Mouse (Mus musculus) ES-Bruce4 (cell line): ENCODE data around the gene Erc1. TPM values are rescaled to one million over a fixed set of nuclear protein-coding genes. Genes with fewer than 3 reads are reported as not detected.

ENCODE experiments used
- H3K27ac ChIP-seq: 2 replicates; pipeline ENCODE4 v1.5.1; 2012; ENCODE audit warnings: low read length, inconsistent platforms; ENCODE audit not compliant: insufficient read depth
- H3K27me3 ChIP-seq: 2 replicates; pipeline ENCODE4 v1.6.1; 2012; ENCODE audit warnings: mild to moderate bottlenecking, low read length, inconsistent platforms; ENCODE audit not compliant: control insufficient read depth, poor library complexity, insufficient read depth, severe bottlenecking
- H3K36me3 ChIP-seq: 2 replicates; pipeline ENCODE4 v1.6.1; 2012; ENCODE audit warnings: inconsistent platforms, mild to moderate bottlenecking, low read length, moderate library complexity; ENCODE audit not compliant: control insufficient read depth, poor library complexity, insufficient read depth, severe bottlenecking
- H3K4me1 ChIP-seq: one replicate; pipeline ENCODE4 v1.8.1; 2011; ENCODE audit warnings: low read length; ENCODE audit not compliant: control insufficient read depth, insufficient read depth
- H3K4me3 ChIP-seq: 2 replicates; pipeline ENCODE4 v1.5.1; 2011; ENCODE audit warnings: low read depth, mild to moderate bottlenecking, low read length
- H3K9ac ChIP-seq: 2 replicates; pipeline ENCODE4 v1.6.1; 2012; ENCODE audit warnings: low read depth, mild to moderate bottlenecking, inconsistent platforms; ENCODE audit not compliant: poor library complexity, severe bottlenecking
- H3K9me3 ChIP-seq: replicated peaks from 2 replicates; pipeline ENCODE4 v1.6.1; 2012; ENCODE audit warnings: mild to moderate bottlenecking, low read length, inconsistent platforms; ENCODE audit not compliant: control insufficient read depth, poor library complexity, insufficient read depth, severe bottlenecking
- CTCF ChIP-seq: IDR thresholded peaks from one replicate; pipeline ENCODE4 v1.8.1; 2011; ENCODE audit warnings: low read depth, low read length
- EP300 ChIP-seq: IDR thresholded peaks from 2 replicates; pipeline ENCODE4 v1.6.1; 2011; ENCODE audit warnings: low read depth, low read length; ENCODE audit not compliant: insufficient read depth
- POLR2A ChIP-seq: IDR thresholded peaks from one replicate; pipeline ENCODE4 v1.8.1; 2011; ENCODE audit warnings: low read length; ENCODE audit not compliant: insufficient read depth
- polyA plus RNA-seq: library from polyadenylated mRNA; stranded (reverse); fragments of >200 nt; gene quantifications from 2 replicates; pipeline ENCODE4 v1.2.4, GENCODE M21; 2011; ENCODE audit warnings: low read depth; ENCODE audit not compliant: missing spikeins, insufficient read depth, insufficient read length

Erc1 gene
- polyA plus RNA-seq, 1 experiment: 55.6 TPM

- Histone ChIP-seq H3K9me3 (no peaks in the 10 kb centered on the region), H3K4me1 (no peaks in the 10 kb centered on the region), H3K36me3 (peaks cover 2% of the 10 kb centered on the region; the same call in 1 of the 2 replicates), H3K4me3 (no peak overlapping the region), H3K27me3 (no peaks in the 10 kb centered on the region), H3K9ac (no peak overlapping the region), H3K27ac (no peak overlapping the region)
- no peak for TF ChIP-seq POLR2A
- TF ChIP-seq EP300: no peak
- TF ChIP-seq CTCF: no peak
Observed at GRCm38 (mm10) chr6:119686470-119686869, 161.5 kb downstream of the Erc1 start.

DNA sequence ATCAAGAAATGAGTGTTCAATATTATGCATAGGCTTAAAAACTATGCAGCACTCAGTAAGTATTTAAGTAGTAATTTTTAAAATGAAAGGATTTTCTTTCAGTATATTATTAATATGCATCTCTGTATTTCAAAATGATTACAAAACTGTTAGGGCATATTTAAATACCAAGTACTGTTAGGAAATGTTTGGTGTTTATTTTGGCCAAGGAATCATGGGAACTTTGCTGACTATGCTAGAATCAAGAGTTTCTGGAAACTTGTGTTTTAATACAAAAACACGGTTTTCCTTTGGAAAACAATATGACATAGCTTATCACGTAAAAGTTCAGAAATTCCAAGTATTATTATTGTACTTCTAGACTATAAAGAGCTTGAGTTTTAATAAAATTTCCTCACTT, 167.2 kb downstream of the Erc1 start:
- no peaks in the 10 kb centered on the region; the same call in 1 of the 2 replicates for H3K36me3 ChIP-seq
- no peaks in the 10 kb centered on the region for H3K27me3 ChIP-seq
- H3K9ac ChIP-seq: no peak overlapping the region
- H3K4me3 ChIP-seq: no peak overlapping the region
- H3K27ac ChIP-seq: no peak overlapping the region
- H3K4me1 ChIP-seq: no peaks in the 10 kb centered on the region
- no peaks in the 10 kb centered on the region for H3K9me3 ChIP-seq
- TF ChIP-seq POLR2A: no peak
- no peak for TF ChIP-seq EP300
- no peak for TF ChIP-seq CTCF

GRCm38 (mm10) chr6:119674811-119675209, 173.2 kb downstream of the Erc1 start:
- Histone ChIP-seq H3K36me3 (no peaks in the 10 kb centered on the region), H3K27me3 (no peaks in the 10 kb centered on the region), H3K4me3 (no peak overlapping the region), H3K27ac (no peak overlapping the region), H3K4me1 (no peaks in the 10 kb centered on the region), H3K9me3 (no peaks in the 10 kb centered on the region), H3K9ac (no peak overlapping the region)
- TF ChIP-seq CTCF (no peak), POLR2A (no peak)

GRCm38 (mm10) chr6:119674201-119674810, 173.7 kb downstream of the Erc1 start:
- H3K27ac ChIP-seq: no peak overlapping the region

GRCm38 (mm10) chr6:119669746-119670145, 178.2 kb downstream of the Erc1 start:
- no peaks in the 10 kb centered on the region for H3K9me3 ChIP-seq

More at GRCm38 (mm10) chr6:119674201-119674810, 173.7 kb downstream of the Erc1 start:
- TF ChIP-seq CTCF: no peak
- TF ChIP-seq EP300: no peak
- H3K4me1 ChIP-seq: no peaks in the 10 kb centered on the region
- H3K9me3 ChIP-seq: no peaks in the 10 kb centered on the region
- H3K27me3 ChIP-seq: no peaks in the 10 kb centered on the region
- no peak overlapping the region for H3K9ac ChIP-seq
- H3K36me3 ChIP-seq: no peaks in the 10 kb centered on the region
- no peak overlapping the region for H3K4me3 ChIP-seq

DNA sequence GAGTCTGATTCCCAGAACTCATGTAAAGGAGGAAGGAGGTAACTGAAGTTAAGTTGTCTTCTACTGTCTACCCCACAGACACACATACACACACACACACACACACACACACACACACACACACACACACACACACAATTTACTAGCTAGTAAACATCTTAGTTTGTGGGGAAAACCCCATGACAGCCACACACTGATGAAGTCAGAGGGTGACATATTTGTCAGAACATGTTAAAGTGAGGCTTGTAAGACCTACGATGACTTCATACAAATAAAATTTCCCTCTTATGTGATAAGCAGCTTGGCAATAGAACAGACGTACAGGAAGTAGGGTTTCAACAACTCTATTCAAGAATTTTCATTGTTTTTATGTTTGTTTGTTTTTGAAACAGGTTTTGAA, 185.0 kb downstream of the Erc1 start:
- Histone ChIP-seq H3K4me3 (no peak overlapping the region), H3K27ac (no peak overlapping the region), H3K27me3 (no peaks in the 10 kb centered on the region), H3K9me3 (no peaks in the 10 kb centered on the region), H3K9ac (no peak overlapping the region), H3K36me3 (no peaks in the 10 kb centered on the region), H3K4me1 (peaks cover 2% of the 10 kb centered on the region)
- TF ChIP-seq EP300: no peak
- no peak for TF ChIP-seq CTCF
- TF ChIP-seq POLR2A: no peak

More at GRCm38 (mm10) chr6:119669746-119670145, 178.2 kb downstream of the Erc1 start:
- no peak overlapping the region for H3K4me3 ChIP-seq
- TF ChIP-seq CTCF (no peak), POLR2A (no peak), EP300 (no peak)
- H3K9ac ChIP-seq: no peak overlapping the region
- H3K27me3 ChIP-seq: no peaks in the 10 kb centered on the region
- no peaks in the 10 kb centered on the region for H3K36me3 ChIP-seq
- H3K4me1 ChIP-seq: no peaks in the 10 kb centered on the region
- no peak overlapping the region for H3K27ac ChIP-seq
